Mouse (Mus musculus) intestine, postnatal 0 days (tissue): Measurements from ENCODE around the gene Nfe2l2. TPM values are rescaled to one million over a fixed set of nuclear protein-coding genes. Genes with fewer than 3 reads are reported as not detected.

Experiments used
- ATAC-seq: fragments of 200-750 bp; cut with Nextera tagmentation; 2 replicates; pipeline ENCODE4 v1.8.0; 2017; ENCODE audit warnings: mild to moderate bottlenecking, moderate TSS enrichment, moderate library complexity
- H3K27ac ChIP-seq: fragments of 300-500 bp; sonication (generic); 2 replicates; pipeline ENCODE4 v1.5.1; 2014; ENCODE audit warnings: mild to moderate bottlenecking, low read depth, low read length, moderate library complexity
- H3K27me3 ChIP-seq: fragments of 300-500 bp; sonication (generic); replicated peaks from 2 replicates; pipeline ENCODE4 v1.6.1; 2014; ENCODE audit warnings: low read length, mixed read lengths; ENCODE audit not compliant: control insufficient read depth, insufficient read depth
- H3K36me3 ChIP-seq: fragments of 300-500 bp; sonication (generic); 2 replicates; pipeline ENCODE4 v1.6.1; 2014; ENCODE audit warnings: mild to moderate bottlenecking, moderate library complexity; ENCODE audit not compliant: control insufficient read depth, insufficient read depth
- H3K4me1 ChIP-seq: fragments of 300-500 bp; sonication (generic); replicated peaks from 2 replicates; pipeline ENCODE4 v1.6.1; 2014; ENCODE audit warnings: antibody characterized with exemption, low read length, mixed read lengths; ENCODE audit not compliant: control insufficient read depth, insufficient read depth
- H3K4me2 ChIP-seq: fragments of 300-500 bp; sonication (generic); replicated peaks from 2 replicates; pipeline ENCODE4 v1.6.1; 2014; ENCODE audit warnings: low read depth, mild to moderate bottlenecking, moderate library complexity
- H3K4me3 ChIP-seq: fragments of 300-500 bp; sonication (generic); 2 replicates; pipeline ENCODE4 v1.5.1; 2014; ENCODE audit warnings: low read depth, low read length
- H3K9ac ChIP-seq: fragments of 300-500 bp; sonication (generic); 2 replicates; pipeline ENCODE4 v1.6.1; 2014; ENCODE audit warnings: mild to moderate bottlenecking, low read depth, low read length
- H3K9me3 ChIP-seq: fragments of 300-500 bp; sonication (generic); 2 replicates; pipeline ENCODE4 v1.6.1; 2016; ENCODE audit warnings: mixed run types; ENCODE audit not compliant: control insufficient read depth
- CTCF ChIP-seq: sonication (generic); IDR thresholded peaks from 2 replicates; pipeline ENCODE4 v1.5.1; 2016; ENCODE audit warnings: low read depth, mild to moderate bottlenecking, control low read depth, antibody characterized with exemption, moderate library complexity
- WGBS: fragments of 180-500 bp; shearing (Covaris S2); extraction: QIAGEN DNeasy Blood & Tissue Kit; methylation state at CpG from one replicate; pipeline ENCODE4 v1.1.7; 2014; 5-methylcytosine and 5-hydroxymethylcytosine counted together
- polyA plus RNA-seq: library from polyadenylated mRNA; unstranded; fragments of >200 nt; fragmentation: Nextera tagmentation; extraction: Ambion mirVana; gene quantifications from 2 replicates; pipeline ENCODE4 v1.2.1, GENCODE M21; 2015

Gene Nfe2l2
- polyA plus RNA-seq, 1 experiment from 2014 or later: 93.6 TPM

DNA sequence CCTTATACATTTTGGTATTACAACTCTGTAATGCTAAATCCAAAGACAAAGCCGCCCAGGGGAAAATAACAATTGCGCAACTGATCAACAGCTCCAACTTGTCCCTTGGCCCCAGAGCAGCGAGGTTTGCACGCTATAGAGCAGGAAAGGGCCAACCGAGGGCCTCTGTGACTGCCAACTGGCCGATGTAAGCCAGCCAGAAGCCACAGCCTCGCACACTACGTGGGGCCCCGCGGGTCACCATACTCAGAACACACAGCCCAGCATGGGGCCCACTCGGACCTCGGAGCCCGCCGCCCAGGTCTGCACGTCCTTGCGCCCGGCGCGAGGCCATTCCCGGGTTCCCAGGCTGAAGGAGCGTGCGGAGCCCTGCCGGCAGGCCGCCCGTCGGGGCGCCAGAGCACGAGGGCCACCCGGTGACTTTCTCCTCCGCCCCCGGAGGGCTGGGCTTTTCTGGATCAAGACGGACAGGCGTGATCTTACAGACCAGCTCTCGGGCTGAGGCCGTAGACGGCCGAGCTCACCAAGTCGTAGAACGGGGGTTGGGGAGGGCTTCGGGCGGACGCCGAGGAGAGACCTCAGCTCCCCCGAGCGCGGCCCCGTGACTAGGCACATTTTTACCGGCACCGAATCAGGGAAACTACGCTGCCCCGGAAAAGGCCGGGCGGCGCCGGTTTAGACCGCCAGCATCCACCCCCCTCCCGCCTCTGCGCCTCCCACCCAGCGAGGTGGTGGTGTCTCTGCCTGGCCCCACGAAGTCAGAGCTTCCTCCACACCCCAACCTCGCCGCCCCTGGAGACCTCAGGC lies 863 bp downstream of the Nfe2l2 start:
- Histone ChIP-seq H3K36me3 (no peaks in the 10 kb centered on the region), H3K27ac (peak overlapping the region; percentile 100), H3K27me3 (no peaks in the 10 kb centered on the region), H3K4me3 (peak overlapping the region; percentile 98), H3K9me3 (no peaks in the 10 kb centered on the region), H3K4me1 (peaks cover 11% of the 10 kb centered on the region), H3K9ac (peak overlapping the region; percentile 100), H3K4me2 (peak overlapping the region; percentile 79)
- ATAC-seq: peak; percentile 63
- no peak for TF ChIP-seq CTCF
- WGBS: 0% methylated on average over 57 of the region's 62 CpGs

DNA sequence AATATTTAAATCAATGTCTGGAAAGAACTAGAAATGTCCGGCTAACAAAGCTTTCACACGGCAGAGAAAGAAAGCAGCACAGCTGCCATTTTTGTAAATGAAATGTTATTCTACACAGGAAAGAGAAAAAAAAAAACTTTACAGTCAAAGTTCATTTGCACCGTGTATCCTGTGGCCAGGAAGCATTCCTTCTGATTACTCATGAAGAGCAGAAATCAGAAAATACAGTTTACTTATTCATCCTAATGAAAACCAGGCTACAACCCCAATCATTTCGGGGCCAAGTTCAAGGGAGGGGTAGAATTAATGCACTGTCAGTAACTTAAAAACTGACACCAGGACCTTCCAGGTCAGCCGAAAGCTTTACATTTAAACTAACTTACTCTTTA lies 1.9 kb downstream of the Nfe2l2 start:
- peak overlapping the region; percentile 79 for H3K4me2 ChIP-seq
- H3K4me1 ChIP-seq: peaks cover 13% of the 10 kb centered on the region
- ATAC-seq: no peak
- peak overlapping the region; percentile 100 for H3K27ac ChIP-seq
- H3K9ac ChIP-seq: peak overlapping the region; percentile 100
- no peak for TF ChIP-seq CTCF
- H3K4me3 ChIP-seq: peak overlapping the region; percentile 98
- no peaks in the 10 kb centered on the region for H3K36me3 ChIP-seq
- 3% methylated on average over 5 of the region's 5 CpGs for WGBS
- H3K27me3 ChIP-seq: no peaks in the 10 kb centered on the region
- no peaks in the 10 kb centered on the region for H3K9me3 ChIP-seq

DNA sequence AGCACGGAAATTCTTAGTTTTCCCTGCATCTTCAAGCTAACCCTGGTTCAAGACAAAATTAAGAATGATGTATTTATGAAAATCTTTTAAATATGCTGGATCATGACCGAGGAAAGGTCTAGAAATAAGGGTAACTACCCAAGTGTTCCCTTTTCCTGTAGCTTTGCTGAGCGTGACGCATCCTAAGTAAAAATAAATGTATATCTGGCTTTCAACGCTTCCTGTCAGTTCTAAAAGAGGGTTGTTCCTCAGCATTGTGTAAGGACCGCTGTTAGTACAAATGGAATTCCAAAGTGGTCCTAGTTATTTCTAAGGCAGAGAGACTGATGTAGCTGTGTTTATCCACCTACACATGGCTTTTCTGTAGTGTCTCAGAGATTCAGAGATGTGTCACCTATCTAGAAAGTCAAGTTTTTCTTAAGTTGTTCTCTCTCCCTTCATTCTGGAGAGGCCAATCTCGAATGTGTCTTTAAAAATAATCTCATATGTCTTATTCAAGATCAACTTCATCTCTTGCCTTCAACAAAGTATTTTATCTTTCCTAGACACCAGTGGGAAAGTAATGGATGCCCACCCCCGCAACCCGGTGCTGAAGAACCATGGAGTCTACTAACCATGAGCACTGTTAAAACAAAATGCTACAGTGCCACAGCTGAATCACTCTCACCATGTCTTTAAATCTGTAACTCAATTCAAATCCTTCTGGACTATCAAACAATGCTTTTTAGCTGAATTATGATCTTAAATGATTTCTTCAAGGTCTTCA lies 2.4 kb downstream of the Nfe2l2 start:
- Histone ChIP-seq H3K36me3 (no peaks in the 10 kb centered on the region), H3K4me3 (peak overlapping the region; percentile 98), H3K9ac (peak overlapping the region; percentile 100), H3K9me3 (no peaks in the 10 kb centered on the region), H3K27me3 (no peaks in the 10 kb centered on the region), H3K27ac (peak overlapping the region; percentile 100), H3K4me2 (peak overlapping the region; percentile 79), H3K4me1 (peaks cover 13% of the 10 kb centered on the region)
- ATAC-seq: no peak
- no peak for TF ChIP-seq CTCF
- WGBS: 25% methylated on average over 9 of the region's 9 CpGs

DNA sequence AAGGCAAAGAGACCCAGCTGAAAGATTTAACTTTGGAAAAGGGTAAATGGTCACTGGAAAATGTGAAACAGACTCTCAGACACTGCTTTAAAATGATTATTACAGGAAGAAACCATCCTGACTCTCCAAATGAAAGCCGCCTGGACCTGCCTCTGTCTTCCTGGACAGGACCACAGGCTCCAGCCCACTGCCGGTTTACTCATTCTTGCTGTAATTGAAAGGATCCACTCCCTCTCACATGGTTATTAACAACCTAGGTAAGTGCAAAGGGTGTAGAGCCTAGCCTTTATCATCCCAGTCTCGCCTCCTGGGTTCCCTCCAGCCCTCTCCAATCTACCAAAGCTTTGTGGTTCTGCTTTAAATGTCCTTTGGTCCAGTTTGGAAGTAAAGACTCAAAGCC lies 3.2 kb downstream of the Nfe2l2 start:
- ATAC-seq: no peak
- 23% methylated on average over 3 of the region's 3 CpGs for WGBS
- H3K27me3 ChIP-seq: no peaks in the 10 kb centered on the region
- peaks cover 16% of the 10 kb centered on the region for H3K4me1 ChIP-seq
- H3K4me3 ChIP-seq: peak overlapping the region; percentile 98
- H3K4me2 ChIP-seq: peak overlapping the region; percentile 79
- H3K9me3 ChIP-seq: no peaks in the 10 kb centered on the region
- H3K36me3 ChIP-seq: no peaks in the 10 kb centered on the region; the same call in 1 of the 2 replicates
- TF ChIP-seq CTCF: no peak
- no peak overlapping the region for H3K9ac ChIP-seq
- peak overlapping the region; percentile 64 for H3K27ac ChIP-seq

DNA sequence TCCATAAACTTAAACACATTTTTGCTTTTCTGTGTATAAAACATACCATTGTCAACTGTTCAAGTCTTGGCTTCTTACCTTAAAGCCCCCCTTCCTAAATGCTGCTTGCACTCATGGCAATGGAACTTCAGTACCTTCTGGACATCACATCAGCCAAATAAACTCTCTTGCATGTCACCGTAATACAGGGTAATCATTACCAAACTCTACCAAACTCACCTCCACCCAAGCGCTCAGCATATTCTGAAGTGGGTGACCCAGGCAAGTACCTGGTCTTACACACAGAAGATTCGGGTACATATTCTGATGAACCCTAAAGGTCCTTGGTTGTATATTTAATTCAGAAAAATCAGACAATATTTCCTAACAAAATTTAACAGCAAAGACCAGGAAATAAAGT lies 3.9 kb downstream of the Nfe2l2 start:
- H3K4me1 ChIP-seq: peaks cover 20% of the 10 kb centered on the region
- H3K9me3 ChIP-seq: no peaks in the 10 kb centered on the region
- H3K36me3 ChIP-seq: no peaks in the 10 kb centered on the region; the same call in 1 of the 2 replicates
- H3K27ac ChIP-seq: no peak overlapping the region
- H3K27me3 ChIP-seq: no peaks in the 10 kb centered on the region
- H3K4me3 ChIP-seq: no peak overlapping the region
- 45% methylated on average over 3 of the region's 3 CpGs for WGBS
- peak overlapping the region; percentile 79 for H3K4me2 ChIP-seq
- no peak for ATAC-seq
- no peak for TF ChIP-seq CTCF
- H3K9ac ChIP-seq: no peak overlapping the region

DNA sequence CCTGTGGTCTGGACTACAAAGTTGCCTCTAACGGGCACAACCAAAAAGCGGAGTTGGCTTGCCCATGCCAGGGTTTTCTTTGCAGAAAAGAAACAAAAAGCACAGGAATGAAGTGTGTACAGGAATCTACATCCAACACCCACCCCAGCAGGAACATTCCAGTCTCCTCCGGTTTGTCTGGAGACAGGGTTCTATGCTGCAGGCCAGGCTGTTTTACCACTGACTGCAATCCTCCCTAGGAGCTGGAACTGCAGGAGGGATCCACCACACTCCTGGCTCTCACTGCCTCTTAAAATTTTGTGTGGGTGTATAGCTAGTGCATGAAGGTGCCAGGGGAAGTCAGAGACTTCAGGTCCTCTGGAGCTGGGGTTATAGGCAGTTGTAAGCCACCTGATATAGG lies 5.6 kb downstream of the Nfe2l2 start:
- Histone ChIP-seq H3K9ac (peak overlapping the region; percentile 26; the same call in 1 of the 2 replicates), H3K4me3 (no peak overlapping the region), H3K4me2 (peak overlapping the region; percentile 32; the same call in 1 of the 2 replicates), H3K27ac (peak overlapping the region; percentile 79), H3K9me3 (no peaks in the 10 kb centered on the region), H3K36me3 (no peaks in the 10 kb centered on the region; the same call in 1 of the 2 replicates), H3K27me3 (no peaks in the 10 kb centered on the region), H3K4me1 (peaks cover 23% of the 10 kb centered on the region)
- ATAC-seq: no peak
- WGBS: 78% methylated on average over 3 of the region's 3 CpGs
- TF ChIP-seq CTCF: no peak
